ENCODE assay signal across 8 mouse cellular contexts in genomic region chr7:99980132-99980591, GRCm38 (mm10). TPM values are rescaled to one million over a fixed set of nuclear protein-coding genes. Genes with fewer than 3 reads are reported as not detected.
DNase-seq lines count a peak whose midpoint lies in the region; ATAC-seq lines count a peak whose summit lies in the region.

TSS of gene Rnf169 (minus strand) at chr7:99980448.

- WGBS in hindbrain, embryonic 11.5 days: 0% methylated on average over 46 of the region's 55 CpGs

- peak within 1 kb of the TSS; percentile 91 for H3K9ac ChIP-seq in hindbrain, embryonic 11.5 days (ENCODE audit: low read depth, low read length)

- peak within 1 kb of the TSS; percentile 63 for H3K4me2 ChIP-seq in hindbrain, embryonic 11.5 days (replicated peaks; ENCODE audit: low read depth, low read length)

- H3K4me3 ChIP-seq in hindbrain, embryonic 11.5 days (ENCODE audit: low read depth, low read length): peak within 1 kb of the TSS; percentile 92

- peak within 1 kb of the TSS; percentile 93 for H3K27ac ChIP-seq in hindbrain, embryonic 11.5 days (ENCODE audit: low read depth, low read length)

- ATAC-seq in frontal cortex, adult (ENCODE audit: low TSS enrichment): peak; percentile 91
- ATAC-seq in hindbrain, embryonic 11.5 days (ENCODE audit: low FRiP score): peak; percentile 93

- no peaks in the 10 kb centered on the region for H3K36me3 ChIP-seq in hindbrain, embryonic 11.5 days (ENCODE audit: control insufficient read depth, insufficient read depth, low read length)

- peak; percentile 91 for DNase-seq in MN1 (ENCODE audit: low spot score)
- peak; percentile 95 for DNase-seq in cerebellum, adult 9-10 months
- peak; percentile 90 for DNase-seq in hindbrain, embryonic 11.5 days (ENCODE audit: low spot score)
- DNase-seq in layer of hippocampus, postnatal 14 days (ENCODE audit: low spot score in 2 of 2): peak; percentile 87 to 94
- peak; percentile 91 for DNase-seq in lung, postnatal 14 days
- DNase-seq in retina, adult 2 months (ENCODE audit: low read depth, low spot score): peak; percentile 79
- DNase-seq in thymus, postnatal 36 days: peak; percentile 90 to 92

- no peaks in the 10 kb centered on the region for H3K27me3 ChIP-seq in hindbrain, embryonic 11.5 days (ENCODE audit: control insufficient read depth, insufficient read depth, low read length)

- no peaks in the 10 kb centered on the region for H3K4me1 ChIP-seq in hindbrain, embryonic 11.5 days (replicated peaks; ENCODE audit: control insufficient read depth, insufficient read depth, low read length)

- no peaks in the 10 kb centered on the region for H3K9me3 ChIP-seq in hindbrain, embryonic 11.5 days (ENCODE audit: control insufficient read depth, low read length)

RNA-seq across cellular contexts. Expression of gene Rnf169, which starts in this region (rescaled TPM):
- 6.9 and 8.4 TPM in 2 replicates for polyA plus RNA-seq in hindbrain, embryonic 11.5 days (2014; fragmentation: Nextera tagmentation; extraction: Ambion mirVana)
- total RNA-seq in layer of hippocampus, postnatal 14 days (2021): 10 to 100 TPM; 20.9 to 22.6 TPM

Comparison
In these comparisons a context has a peak if more than half of its experiments do, and no peak if none do; other contexts are left out.
1. Peak in every context shown above with its lines: DNase-seq, ATAC-seq, H3K4me3 ChIP-seq and H3K27ac ChIP-seq.